Mouse (Mus musculus) megakaryocyte, embryonic 14.5 days (primary cell): ENCODE results near the gene Larp1.

Experiments used
- FLI1 ChIP-seq: IDR thresholded peaks from 2 replicates; pipeline ENCODE4 v1.6.1; 2012; ENCODE audit warnings: low read length, inconsistent platforms, mixed read lengths
- GATA1 ChIP-seq: IDR thresholded peaks from 3 replicates; pipeline ENCODE4 v1.6.1; 2012; ENCODE audit warnings: mixed read lengths, low read length, inconsistent platforms, borderline replicate concordance

DNA sequence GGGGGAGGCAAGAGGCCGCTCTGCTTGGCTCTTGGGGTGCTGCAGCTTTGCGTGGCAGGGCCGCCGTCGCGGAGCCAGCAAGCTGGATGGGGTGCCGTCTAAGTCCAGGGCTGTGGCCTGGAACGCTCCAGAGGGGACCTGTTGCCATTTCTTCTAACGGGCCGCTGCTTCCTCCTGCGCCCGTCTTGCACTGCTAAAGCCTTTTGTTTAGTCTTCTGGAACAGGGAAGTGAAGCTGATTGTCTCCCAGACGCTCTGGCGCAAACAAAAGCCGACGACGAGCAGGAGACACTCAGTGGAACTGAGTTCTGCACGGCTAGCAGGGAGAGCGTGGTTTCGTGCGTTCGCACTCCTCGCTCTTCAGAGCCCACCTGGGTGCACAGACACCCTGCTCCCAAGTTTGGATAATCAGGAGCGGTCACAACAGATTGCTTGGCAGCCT lies 95.5 kb downstream of the Larp1 start:
- TF ChIP-seq GATA1 (no peak), FLI1 (no peak)
